ENCODE assay signal across 17 mouse cellular contexts in the genomic region with DNA sequence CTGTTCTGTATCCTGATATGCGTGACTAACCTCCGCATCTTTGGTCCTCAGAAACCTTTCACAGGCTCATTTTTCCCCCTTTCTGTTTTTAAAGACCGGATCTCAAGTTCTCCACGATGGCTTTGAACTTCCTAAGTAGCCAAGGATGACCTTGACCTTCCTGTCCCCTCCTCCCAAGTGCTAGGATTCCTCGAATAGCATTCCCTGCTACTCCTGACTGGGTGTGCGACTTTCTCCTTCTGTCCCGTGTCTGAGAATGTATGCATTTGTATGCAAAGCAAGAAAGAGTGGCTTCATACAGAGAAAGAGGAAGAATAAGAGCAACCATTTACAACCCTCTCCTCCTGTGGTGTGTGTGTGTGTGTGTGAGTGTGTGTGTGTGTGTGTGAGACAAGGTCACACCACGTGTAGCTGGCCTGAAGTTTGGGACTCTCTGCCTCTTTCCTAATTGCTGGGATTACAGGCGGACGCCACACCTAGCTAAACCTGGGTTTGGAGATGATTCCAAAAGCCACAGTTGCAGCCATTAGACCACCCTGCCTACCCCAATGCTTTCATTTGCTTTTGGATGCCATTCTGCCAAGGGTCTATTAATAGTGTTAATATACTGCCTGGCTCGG. TPM values are rescaled to one million over a fixed set of nuclear protein-coding genes. Genes with fewer than 3 reads are reported as not detected.
DNase-seq lines count a peak whose midpoint lies in the region; ATAC-seq lines count a peak whose summit lies in the region.
"Had no signal": no experiment of that assay in that cellular context is flagged by ENCODE, and none has a peak within 500 bp of the region (broad histone marks: within the 10 kb centered on the region; RNA-seq: fewer than 3 reads in every experiment).

No protein-coding gene starts in this region.

- H3K9me3 ChIP-seq in heart, embryonic 14.5 days (ENCODE audit: control insufficient read depth, low read length): no peaks in the 10 kb centered on the region
- H3K9me3 ChIP-seq in midbrain, embryonic 12.5 days: no peaks in the 10 kb centered on the region
- no peaks in the 10 kb centered on the region for H3K9me3 ChIP-seq in midbrain, embryonic 14.5 days (ENCODE audit: control insufficient read depth, low read length)
- H3K9me3 ChIP-seq: embryonic facial prominence, embryonic 15.5 days; midbrain, embryonic 13.5 days had no signal

- WGBS in heart, embryonic 14.5 days: 54% methylated on average over 11 of the region's 11 CpGs
- WGBS in midbrain, embryonic 12.5 days: 75% methylated on average over 11 of the region's 11 CpGs
- WGBS in midbrain, embryonic 14.5 days: 74% methylated on average over 11 of the region's 11 CpGs

- 0 out of 2 replicates have a peak overlapping the region, but pooled peaks have one; percentile 11 for H3K9ac ChIP-seq in heart, embryonic 14.5 days (ENCODE audit: low read length)
- 0 out of 2 replicates have a peak overlapping the region, but pooled peaks have one; percentile 16 for H3K9ac ChIP-seq in midbrain, embryonic 12.5 days (replicated peaks)
- H3K9ac ChIP-seq in midbrain, embryonic 14.5 days (replicated peaks; ENCODE audit: low read length): no peak overlapping the region
- H3K9ac ChIP-seq: embryonic facial prominence, embryonic 15.5 days; hindbrain, embryonic 14.5 days; midbrain, embryonic 13.5 days had no signal

- intact Hi-C loops in heart, postnatal 10 days (cut with DNase I): no loop called here

- no peaks in the 10 kb centered on the region for H3K36me3 ChIP-seq in heart, embryonic 14.5 days (ENCODE audit: control insufficient read depth, insufficient read depth, low read length)
- no peaks in the 10 kb centered on the region for H3K36me3 ChIP-seq in midbrain, embryonic 12.5 days
- no peaks in the 10 kb centered on the region for H3K36me3 ChIP-seq in midbrain, embryonic 14.5 days (ENCODE audit: control insufficient read depth, insufficient read depth, low read length)
- H3K36me3 ChIP-seq: embryonic facial prominence, embryonic 15.5 days; midbrain, embryonic 13.5 days had no signal

- DNase-seq in heart, postnatal 10 days: no peak
- DNase-seq in midbrain, embryonic 14.5 days: no peak
- DNase-seq in WW6 (ENCODE audit: low read depth, low spot score): peak; percentile 76
- DNase-seq in thymus, postnatal 25 days: peak; percentile 44
- no peak for DNase-seq in liver
- DNase-seq in cerebellum, adult 11-12 months: no peak
- DNase-seq: cerebellum, adult 11 months; lung, postnatal 14 days had no signal

- H3K27ac ChIP-seq in heart, embryonic 14.5 days (replicated peaks in 1 of 2; ENCODE audit: control insufficient read depth in 1 of 2, insufficient read depth in 1 of 2, low read depth in 2 of 2, low read length in 2 of 2): no peak overlapping the region
- H3K27ac ChIP-seq in midbrain, embryonic 12.5 days (replicated peaks): no peak overlapping the region
- H3K27ac ChIP-seq in midbrain, embryonic 14.5 days (replicated peaks; ENCODE audit: low read depth, low read length): no peak overlapping the region
- H3K27ac ChIP-seq: embryonic facial prominence, embryonic 15.5 days; hindbrain, embryonic 14.5 days; midbrain, embryonic 13.5 days had no signal

- H3K4me1 ChIP-seq in heart, embryonic 14.5 days (ENCODE audit: control insufficient read depth in 2 of 2, insufficient read depth in 2 of 2, low read length in 2 of 2): peaks cover 10 to 15% of the 10 kb centered on the region in 2 experiments
- no peaks in the 10 kb centered on the region for H3K4me1 ChIP-seq in midbrain, embryonic 12.5 days
- H3K4me1 ChIP-seq in midbrain, embryonic 14.5 days (ENCODE audit: control insufficient read depth, insufficient read depth, low read length): no peaks in the 10 kb centered on the region
- H3K4me1 ChIP-seq: embryonic facial prominence, embryonic 15.5 days; midbrain, embryonic 13.5 days had no signal

- no peak for ATAC-seq in heart, embryonic 14.5 days (ENCODE audit: insufficient number of reproducible peaks, insufficient read depth, low FRiP score, low read depth)
- ATAC-seq in midbrain, embryonic 12.5 days (ENCODE audit: low FRiP score, low read depth): no peak
- no peak for ATAC-seq in midbrain, embryonic 14.5 days (ENCODE audit: low FRiP score, low TSS enrichment)
- ATAC-seq: midbrain, embryonic 13.5 days had no signal

- no peak overlapping the region for H3K4me3 ChIP-seq in heart, embryonic 14.5 days (ENCODE audit: control insufficient read depth in 1 of 2, insufficient read depth in 1 of 2, low read depth in 1 of 2, low read length in 2 of 2)
- H3K4me3 ChIP-seq in midbrain, embryonic 12.5 days: no peak overlapping the region
- no peak overlapping the region for H3K4me3 ChIP-seq in midbrain, embryonic 14.5 days (replicated peaks; ENCODE audit: low read depth, low read length)
- H3K4me3 ChIP-seq: embryonic facial prominence, embryonic 15.5 days; midbrain, embryonic 13.5 days had no signal

- H3K27me3 ChIP-seq in heart, embryonic 14.5 days (ENCODE audit: control insufficient read depth, insufficient read depth, low read length): no peaks in the 10 kb centered on the region
- no peaks in the 10 kb centered on the region; the same call in 1 of the 2 replicates for H3K27me3 ChIP-seq in midbrain, embryonic 12.5 days
- no peaks in the 10 kb centered on the region for H3K27me3 ChIP-seq in midbrain, embryonic 14.5 days (ENCODE audit: control insufficient read depth, insufficient read depth, low read length)
- H3K27me3 ChIP-seq: embryonic facial prominence, embryonic 15.5 days; midbrain, embryonic 13.5 days had no signal

- no peak overlapping the region for H3K4me2 ChIP-seq in heart, embryonic 14.5 days (ENCODE audit: low read length)
- H3K4me2 ChIP-seq in midbrain, embryonic 12.5 days (replicated peaks): no peak overlapping the region
- no peak overlapping the region for H3K4me2 ChIP-seq in midbrain, embryonic 14.5 days (ENCODE audit: low read length)
- H3K4me2 ChIP-seq: embryonic facial prominence, embryonic 15.5 days; hindbrain, embryonic 14.5 days; liver, embryonic 11.5 days; midbrain, embryonic 13.5 days had no signal

RNA-seq across cellular contexts. Expression of gene Dgke, which starts 1.3 kb away (rescaled TPM):
- 5.7 and 6.7 TPM in 2 replicates for polyA plus RNA-seq in heart, embryonic 14.5 days (2014; fragmentation: Nextera tagmentation; extraction: Ambion mirVana)
- total RNA-seq in heart, postnatal 10 days (2021): 10 to 100 TPM; 13.1 to 13.5 TPM
- polyA plus RNA-seq in midbrain, embryonic 12.5 days (2016; fragmentation: Nextera tagmentation; extraction: Ambion mirVana): 9.5 and 9.6 TPM in 2 replicates
- 15.3 and 16.2 TPM in 2 replicates for polyA plus RNA-seq in midbrain, embryonic 14.5 days (2014; fragmentation: Nextera tagmentation; extraction: Ambion mirVana)

RNA-seq across cellular contexts. Expression of gene Gm525, which starts 5.7 kb away (rescaled TPM):
- not detected in 2 replicates for polyA plus RNA-seq in heart, embryonic 14.5 days (2014; fragmentation: Nextera tagmentation; extraction: Ambion mirVana)
- not detected for total RNA-seq in heart, postnatal 10 days (2021)
- not detected in 2 replicates for polyA plus RNA-seq in midbrain, embryonic 12.5 days (2016; fragmentation: Nextera tagmentation; extraction: Ambion mirVana)
- not detected in 2 replicates for polyA plus RNA-seq in midbrain, embryonic 14.5 days (2014; fragmentation: Nextera tagmentation; extraction: Ambion mirVana)
- total RNA-seq: layer of hippocampus, postnatal 25 days; left cerebral cortex, postnatal 25 days had no signal
- polyA plus RNA-seq: forebrain, embryonic 11.5 days; hindbrain, embryonic 14.5 days; liver, embryonic 11.5 days; midbrain, embryonic 13.5 days had no signal

Comparison
In these comparisons a context has a peak if more than half of its experiments do, and no peak if none do; other contexts are left out.
1. DNase-seq: peak in WW6 (single experiment) and thymus, postnatal 25 days (single experiment); none in heart, postnatal 10 days (0 of 2), midbrain, embryonic 14.5 days (single experiment), liver (single experiment) and cerebellum, adult 11-12 months (single experiment).